Mouse (Mus musculus) retina, adult 2 months (tissue): ENCODE data around the gene Nek3.
A peak's percentile ranks its signal among the peaks of the same experiment; 100 is the strongest.

Experiments
- DNase-seq: peaks from one replicate; pipeline ENCODE4 v3.0.0-alpha.2; 2012; ENCODE audit warnings: low read depth, low spot score

The Nek3 gene

DNA sequence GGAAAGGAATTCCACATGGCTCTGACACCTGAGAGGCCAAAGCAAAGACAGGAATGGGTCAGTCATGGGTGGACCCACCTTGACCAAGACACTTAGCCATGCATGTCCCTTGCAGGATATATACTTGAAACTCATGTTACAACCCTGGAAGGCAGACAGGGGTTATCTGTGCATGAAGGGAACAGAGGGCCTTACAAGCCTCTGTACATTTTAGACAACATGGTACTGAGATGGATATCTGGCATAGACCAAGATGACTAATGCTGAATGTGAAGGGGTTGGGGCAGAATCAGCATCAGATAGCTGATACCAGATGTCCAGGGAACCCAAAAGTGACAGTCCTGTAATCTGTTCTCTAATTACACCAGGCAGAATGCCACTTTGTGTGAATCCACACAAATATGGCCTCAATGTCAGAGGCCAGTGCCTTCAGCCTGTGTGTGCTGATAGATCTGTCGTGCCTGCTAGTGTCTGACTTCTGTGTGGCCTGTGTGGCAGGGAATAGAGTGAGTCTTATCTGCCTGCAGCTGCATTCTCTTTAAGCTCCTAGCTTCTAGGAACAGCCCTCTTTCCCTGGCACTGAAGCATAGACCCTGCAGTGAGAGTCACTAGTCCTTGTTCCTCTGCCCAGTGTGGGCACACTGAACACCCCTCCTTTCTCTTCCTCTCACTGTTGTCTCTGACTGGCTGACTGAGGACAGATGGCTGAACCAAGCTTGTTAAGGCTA, 22.3 kb downstream of the Nek3 start:
- no peak for DNase-seq

DNA sequence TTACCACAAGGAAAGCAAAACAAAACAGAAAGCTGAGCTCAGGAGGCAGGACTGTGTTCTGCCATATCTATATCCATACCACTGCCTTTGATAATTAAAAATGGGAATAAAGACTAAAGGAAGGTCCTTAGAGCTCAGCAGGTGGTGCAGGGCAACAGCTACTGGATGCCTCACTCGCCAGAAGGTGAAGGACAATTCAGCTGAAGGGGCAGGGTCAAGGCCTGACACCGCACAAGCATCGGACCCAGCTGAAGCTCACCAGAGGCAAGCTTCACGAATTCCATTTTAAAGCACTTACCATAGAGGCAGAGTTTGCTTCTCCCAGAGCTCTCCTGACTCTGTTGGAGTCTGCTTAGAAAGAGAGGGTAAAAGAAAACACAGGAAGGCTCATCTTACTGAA, 23.6 kb downstream of the Nek3 start:
- no peak for DNase-seq

DNA sequence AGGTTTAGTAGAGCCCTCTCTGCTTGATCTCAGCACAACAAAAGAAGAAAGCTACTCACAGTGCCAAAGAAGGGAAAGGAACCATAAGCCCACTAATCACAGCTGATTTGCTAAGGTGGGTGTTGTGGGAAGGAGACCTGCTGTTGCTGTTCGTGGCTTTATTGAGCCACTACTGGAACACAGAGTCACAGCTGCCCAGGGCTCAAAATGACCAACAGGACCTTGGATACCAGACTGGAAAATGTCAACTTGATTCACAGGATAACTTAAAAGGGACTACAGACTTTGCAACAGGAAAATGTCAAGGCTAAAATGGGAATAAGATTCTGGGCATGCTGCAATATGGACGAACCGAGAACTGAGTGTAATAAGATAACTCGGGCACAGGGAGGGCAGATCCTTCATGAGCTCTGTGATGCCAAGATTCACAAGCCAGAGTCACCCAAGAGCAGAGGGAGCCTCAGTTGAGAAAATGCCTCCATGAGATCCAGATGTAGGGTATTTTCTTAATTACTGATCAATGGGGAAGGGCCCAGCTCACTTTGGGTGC, 24.3 kb downstream of the Nek3 start:
- DNase-seq: no peak

DNA sequence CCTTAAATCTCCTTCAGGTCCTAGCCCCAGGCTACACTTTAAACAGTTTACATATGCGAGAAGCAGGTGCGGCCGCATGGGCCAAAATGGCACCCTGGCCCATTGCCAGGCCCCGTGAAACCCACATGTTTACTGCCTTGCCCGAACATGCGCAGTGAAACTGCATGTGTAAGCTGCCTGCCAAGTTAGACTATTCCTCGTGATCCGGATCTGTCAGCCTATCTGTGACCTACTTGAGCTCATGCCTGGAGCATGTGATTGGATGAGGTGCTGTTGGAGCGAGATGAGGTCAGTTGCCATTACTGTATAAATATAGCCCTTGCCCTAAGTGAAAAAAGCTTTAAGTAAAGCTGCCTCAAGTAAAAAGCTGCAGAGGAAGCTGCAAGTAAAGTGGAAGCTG, 29.8 kb downstream of the Nek3 start:
- DNase-seq: peak; percentile 55

DNA sequence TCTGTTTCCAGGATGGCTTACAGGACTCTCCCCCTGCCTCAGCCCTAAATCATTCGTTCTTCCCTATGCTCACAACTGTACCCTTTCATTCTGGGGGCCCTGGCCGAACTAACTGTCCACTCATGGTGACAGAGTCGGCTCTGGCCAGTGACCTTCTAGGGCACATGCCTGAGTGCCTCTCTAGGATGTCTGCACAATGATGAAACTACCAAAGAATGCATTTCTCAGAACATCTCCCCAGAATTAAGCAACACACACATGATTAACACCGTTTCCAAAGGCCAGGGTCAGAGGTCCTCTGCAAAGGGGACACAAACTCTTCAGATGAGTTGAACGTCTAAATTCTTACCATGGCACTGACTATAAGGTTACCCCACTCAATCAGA, 31.5 kb downstream of the Nek3 start:
- DNase-seq: no peak

DNA sequence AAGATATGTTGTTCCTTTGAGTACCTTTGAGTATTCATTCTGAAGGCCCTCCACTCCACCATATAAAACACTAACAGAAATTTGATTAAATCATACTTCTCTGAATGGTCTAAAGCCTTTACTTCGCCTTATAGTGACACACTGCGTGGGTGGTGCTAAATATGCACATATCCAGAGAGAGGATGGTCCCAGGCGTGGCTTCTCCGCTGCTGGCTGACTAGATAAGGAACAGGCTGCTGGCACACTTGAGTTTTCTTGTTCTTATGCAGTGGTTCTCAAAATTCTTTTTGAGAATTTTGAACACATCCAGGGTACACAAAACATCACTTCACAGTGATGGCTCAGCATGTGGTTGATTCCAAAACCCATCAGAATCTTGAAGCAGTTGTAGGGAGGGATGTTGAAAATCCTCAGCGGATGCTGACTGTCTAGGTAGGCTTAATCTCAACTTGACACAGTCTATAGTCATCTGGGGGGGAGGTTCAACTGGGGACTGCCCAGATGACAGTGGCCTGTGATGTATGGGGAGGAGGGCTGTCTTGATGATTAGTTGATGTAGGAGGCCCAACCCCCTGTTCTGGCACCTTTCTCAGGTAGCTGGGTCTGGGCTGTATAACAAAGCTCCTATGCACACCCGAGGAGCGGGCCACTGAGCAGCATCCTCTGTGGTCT, 32.0 kb downstream of the Nek3 start:
- DNase-seq: no peak

DNA sequence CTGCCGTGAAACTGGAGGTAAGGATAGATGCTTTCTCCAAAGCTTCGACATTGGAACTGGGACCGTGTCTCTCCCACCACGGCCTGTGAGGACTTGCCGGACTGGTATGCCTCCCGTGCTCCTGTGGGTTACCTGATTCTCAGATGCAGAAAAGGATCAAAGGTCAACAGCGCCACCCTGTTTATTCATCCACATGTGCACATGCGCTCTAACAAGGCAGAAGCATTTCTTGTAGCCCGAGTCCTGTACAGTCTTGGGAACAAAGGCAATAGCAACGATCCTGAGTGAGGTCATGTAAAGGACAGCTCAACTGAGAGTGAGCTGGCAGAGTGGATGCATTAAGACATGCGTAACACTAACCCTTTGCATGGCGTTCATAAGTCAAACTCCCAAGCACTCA, 34.2 kb downstream of the Nek3 start:
- DNase-seq: no peak

DNA sequence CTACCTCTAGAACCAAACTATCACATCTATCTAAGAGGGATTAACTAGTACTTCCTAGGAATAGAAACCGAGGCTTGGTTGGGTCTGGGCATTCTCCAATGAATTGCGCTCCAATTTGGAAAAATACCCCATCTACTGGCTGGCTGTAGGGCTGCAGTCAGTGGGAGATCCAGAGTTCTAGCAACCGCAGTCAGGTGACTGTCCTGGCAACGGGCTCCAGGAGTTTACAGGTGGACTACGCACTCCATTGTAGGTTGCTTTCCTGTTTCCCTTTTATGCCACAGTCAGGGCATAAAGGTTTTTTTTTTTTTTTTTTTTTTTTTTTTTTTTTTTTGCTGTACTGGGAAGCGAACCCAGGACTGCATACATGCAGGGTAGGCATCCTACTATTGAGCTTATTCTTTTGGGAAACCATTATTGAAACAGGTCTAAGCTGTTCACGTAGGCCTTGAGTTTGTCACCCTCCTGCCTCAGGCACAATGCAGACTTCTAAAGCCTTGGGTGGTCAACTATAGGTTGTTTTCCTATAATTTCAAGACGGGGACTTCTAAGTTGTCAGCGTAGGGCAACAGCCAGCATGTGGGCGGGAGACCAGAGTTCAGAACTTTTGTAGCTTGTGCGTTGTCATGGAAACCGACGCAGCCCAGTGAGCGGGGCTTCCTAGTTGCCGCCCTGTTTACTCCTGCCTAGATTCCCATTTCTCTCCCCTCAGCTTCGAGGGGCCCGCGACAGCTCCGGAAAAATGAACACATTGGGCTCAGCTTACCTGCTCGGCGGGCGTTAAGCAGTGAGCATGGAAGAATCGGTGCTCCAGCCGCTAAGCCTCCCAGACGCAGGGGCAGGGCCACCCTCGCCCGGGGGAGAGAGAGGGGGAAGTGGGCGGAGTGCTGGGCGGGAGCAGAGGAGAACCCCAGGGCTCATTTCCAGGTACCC, 41.7 kb downstream of the Nek3 start, which contains the start of gene Nek5:
Nek5 (minus strand) TSS at position 834 of the 933 bp plus-strand sequence.
- DNase-seq: no peak

DNA sequence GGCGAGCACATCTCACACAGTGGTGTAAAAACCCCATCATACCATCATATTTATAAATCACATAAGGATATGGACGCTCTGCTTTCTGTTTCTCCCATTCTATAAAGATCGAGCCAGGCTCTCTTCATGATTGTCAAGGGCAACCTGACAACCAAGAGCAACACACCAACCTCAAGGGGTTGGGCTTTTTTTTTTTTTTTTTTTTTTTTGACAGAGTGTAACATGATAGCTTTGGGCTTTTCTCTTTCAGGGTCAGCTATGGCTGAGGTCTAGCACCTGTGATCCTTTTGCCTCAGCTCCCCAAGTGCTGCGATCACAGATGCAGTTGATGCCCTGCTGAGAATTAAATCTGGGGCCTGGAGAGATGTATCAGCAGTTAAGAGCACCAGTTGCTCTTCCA, 59.2 kb downstream of the Nek3 start:
- no peak for DNase-seq

DNA sequence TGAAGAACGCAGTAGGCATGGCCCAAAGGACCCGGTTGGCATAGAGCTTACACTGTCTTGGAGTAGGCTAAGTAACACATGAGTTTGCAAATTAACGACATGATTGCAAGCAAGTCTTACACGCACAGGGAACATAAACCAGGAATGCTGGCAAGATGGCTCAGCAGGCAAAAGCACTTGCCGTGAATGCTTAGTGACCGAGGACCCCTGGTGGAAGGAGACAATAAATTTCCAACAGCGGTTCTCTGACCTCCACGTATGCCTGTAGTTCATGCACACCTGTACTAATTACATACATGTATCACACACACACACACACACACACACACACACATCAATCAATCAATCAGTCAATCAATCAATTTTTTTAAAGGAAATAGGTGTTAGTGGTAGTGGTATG, 74.7 kb downstream of the Nek3 start:
- no peak for DNase-seq

DNA sequence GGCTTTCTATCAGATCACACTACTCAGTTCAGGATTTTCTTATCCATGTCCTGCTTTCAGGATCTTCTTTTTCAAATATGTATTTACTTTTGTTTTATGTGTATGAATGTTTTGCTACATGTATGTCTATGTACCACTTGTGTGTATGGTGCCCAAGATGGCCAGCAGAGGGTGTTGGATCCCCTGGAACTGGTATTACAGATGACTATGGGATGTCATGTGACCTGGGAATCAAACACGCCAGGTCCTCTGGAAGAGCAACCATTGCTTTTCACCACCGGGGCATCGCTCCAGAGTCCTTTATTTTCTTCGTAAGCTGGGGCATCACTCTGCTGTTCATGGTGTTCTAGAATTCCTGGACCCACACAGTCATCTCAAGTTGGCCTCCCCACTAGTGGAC, 77.0 kb downstream of the Nek3 start:
- no peak for DNase-seq

DNA sequence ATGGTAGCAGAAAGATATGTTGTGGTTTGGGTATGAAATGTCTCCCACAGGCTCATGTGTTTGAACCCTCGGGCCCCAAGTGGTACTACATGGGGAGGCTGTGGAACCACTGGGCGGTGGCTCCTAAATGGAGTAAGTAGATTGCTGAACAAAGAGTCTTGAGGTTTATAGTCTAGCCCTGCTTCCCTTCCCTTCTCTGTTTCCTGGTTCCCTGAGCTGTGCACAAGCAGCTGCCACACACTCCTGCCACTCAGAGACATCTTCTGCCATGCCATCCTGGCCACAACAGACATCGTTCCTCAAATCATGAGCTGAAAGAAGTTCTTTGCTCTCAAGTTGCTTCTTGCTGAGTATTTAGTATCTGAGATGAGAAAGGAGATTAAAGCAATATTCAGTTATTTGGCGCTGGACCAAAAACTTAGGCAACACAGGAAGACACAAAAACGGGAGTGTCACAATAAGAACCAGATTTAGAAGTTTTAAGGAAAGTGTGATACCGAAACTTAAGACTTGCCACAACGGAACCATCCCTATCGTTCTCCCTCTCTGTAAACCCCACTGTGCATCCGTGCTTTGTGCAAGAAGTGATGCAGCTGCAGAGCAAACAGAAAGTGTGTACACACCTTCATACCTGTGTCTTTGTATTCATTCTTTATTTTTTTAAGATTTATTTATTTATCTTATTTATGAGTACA, 86.8 kb downstream of the Nek3 start:
- DNase-seq: no peak
